Mouse (Mus musculus): Measurements from ENCODE around the gene Pth2r.

The Pth2r gene

DNA sequence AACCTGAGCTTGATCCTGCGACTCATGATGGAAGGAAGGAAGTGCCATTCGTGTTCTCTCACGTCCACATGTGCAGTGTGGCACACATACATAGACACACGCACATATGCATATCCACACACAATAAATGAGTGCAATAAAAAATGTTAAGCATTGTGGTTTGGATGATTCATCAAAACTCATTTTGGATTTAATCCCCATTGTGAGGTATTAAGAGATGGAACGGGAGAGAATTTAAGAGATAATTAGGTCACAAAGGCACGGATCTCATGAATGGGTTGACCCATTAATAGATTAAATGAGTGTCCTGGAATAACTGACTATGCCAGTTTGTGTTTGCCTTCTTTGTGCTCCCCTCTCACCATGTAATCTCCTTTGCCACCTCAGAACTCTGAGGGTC lies at the start of gene Pth2r:
Gene Pth2r, plus strand, starts transcription at position 301 of the 400 bp plus-strand sequence.
- no peak for DNase-seq (ENCODE audit: low spot score)

DNA sequence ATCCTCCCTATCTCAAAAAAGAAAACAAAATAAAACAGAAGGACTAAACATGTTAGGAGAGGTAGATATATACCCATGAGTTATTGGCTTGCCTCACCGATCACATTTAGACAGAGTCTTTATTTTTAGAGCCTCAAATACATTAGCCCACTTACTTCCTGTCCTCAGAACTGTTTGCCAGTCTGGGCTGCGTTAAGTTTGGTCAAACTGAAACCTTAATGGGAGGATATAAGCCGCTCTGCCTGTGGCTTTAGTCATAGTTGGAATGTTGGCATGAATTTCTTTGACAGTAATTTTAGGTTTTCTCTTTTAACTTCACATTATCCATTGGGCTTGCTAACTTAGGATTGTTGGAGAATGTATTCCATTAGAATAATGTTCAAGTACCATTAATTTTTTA lies 44.1 kb upstream of the Pth2r start:
- no peak for DNase-seq (ENCODE audit: low spot score)

DNA sequence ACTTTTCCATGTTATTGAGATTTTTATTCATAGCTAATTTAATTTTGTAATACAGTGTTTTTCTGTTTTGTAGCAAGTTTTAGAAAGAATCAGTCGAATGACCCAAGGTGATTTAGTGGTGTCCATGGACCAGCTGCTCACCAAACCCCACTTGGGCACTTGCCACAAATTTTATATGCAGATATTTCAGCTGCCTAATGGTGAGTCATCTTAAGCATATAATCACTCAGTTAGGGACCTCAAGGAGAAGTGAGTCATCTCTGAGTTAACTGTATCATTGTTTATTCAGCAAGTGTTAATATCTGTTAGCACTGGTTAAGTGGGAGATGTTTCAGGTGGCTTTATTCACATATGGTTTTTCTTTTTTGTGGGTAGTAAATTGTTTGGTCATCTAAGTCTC lies 36.2 kb upstream of the Pth2r start:
- DNase-seq (ENCODE audit: low spot score), result peak; percentile 41

DNA sequence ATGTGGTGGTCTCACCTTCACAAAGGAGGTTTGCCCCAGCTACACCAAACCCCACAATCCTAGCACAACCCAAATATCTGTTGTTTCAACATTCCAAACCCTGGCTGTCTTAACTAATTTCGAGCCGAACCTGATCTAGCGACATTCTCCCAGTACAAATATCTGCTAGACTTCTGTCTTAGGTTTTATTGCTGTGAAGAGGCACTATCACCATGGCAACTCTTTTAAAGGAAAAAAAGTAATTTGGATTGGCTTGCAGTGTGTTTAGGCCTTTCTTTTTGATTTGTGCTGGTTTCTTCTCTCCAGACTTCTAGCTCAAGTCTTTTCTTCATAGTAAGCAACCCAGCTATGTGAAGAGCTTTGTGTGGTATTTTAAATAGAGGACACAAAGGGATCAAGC lies 1.4 kb upstream of the Pth2r start:
- DNase-seq (ENCODE audit: low spot score), result no peak

DNA sequence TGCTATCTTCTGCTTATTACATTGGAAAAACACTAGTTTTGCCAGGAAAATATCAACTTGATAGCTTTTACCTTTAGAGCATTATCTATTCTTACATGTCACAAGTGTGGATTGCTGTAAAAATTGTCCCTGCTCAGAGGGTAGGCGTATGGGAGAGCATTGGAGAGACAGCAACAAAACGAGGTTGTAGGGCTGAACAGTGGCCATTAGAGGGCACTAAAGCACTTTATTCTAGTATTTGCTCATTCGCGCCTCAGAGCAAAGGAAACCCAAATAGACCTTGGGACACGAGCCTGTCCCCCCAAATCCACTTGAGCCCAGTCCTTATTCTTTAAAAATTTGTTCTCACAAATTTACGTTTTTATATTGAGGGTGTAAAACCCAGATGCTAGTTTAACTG lies 910 bp downstream of the Pth2r start:
- peak; percentile 23 for DNase-seq (ENCODE audit: low spot score)

DNA sequence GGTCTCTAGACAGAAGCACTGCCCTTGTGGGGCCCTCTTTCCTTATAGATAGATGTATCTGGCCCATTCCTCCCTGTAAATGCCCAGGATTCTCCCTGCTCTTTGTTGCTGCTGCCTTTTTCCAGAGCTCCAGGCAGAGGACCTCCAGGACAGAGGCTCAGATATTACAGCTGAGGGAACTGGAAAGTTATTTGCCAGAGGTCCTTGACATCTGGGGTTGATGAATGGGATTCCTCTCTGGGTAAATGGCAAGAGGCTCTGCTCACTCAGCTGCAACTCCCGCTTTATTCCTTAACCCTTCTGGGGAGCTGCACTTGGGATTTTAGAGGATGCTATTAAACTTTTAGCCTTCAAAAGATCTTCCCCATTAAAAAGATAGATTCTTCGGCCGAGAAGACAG lies 26.6 kb downstream of the Pth2r start:
- DNase-seq (ENCODE audit: low spot score), result no peak

DNA sequence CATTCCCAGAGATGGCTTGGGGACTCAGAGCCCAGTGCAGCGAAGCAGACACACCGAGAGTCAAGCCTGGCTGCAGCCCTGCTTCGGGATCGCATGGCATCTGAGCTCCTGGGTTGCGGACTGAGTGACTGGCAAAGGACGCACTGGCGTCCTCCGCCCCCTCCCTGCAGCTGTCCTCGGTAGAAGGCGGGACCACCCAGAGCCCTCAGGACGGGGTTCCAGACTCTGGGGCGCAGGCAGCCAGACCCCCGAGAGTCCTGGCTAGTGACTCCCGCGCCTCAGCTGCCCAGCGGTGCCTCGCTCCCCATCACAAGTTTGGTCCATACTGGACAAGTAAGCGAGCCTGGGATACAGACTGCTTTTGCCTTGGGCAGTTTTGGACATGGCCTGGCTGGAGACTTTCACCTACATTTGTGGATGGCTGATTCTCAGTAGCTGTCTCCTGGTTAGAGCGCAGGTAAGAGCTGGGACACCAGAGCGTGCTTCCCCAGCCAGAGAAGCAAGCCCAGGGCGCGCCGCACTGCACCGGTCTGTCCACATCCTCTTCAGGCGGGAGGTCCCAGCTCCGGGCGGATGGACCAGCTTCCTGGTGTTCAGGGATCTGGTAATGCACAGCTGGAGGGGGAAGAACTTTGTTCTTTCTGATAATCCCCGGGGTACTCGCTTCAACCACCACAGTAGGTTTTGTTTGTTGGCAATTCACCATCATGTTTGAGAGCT lies 29.5 kb downstream of the Pth2r start:
- DNase-seq (ENCODE audit: low spot score), result no peak

DNA sequence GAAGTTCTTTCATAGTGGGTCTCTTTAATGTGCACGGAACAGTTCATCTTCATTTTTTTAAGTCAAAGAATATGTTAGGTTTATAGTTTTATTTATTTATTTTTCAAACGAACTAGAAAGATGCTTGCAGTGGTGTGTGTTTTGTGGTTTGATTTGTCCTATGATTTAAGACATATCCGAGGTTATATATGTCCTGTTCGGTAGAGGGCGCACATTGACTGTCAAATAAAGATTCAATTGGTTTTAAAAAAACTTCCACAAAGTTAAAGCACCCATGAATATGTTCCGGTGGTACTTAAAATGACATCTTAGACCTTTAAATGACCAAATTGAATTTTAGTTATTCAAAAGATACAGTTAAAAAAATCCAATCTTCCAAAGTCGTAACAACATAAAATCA lies 30.3 kb downstream of the Pth2r start:
- peak; percentile 17 for DNase-seq (ENCODE audit: low spot score)

DNA sequence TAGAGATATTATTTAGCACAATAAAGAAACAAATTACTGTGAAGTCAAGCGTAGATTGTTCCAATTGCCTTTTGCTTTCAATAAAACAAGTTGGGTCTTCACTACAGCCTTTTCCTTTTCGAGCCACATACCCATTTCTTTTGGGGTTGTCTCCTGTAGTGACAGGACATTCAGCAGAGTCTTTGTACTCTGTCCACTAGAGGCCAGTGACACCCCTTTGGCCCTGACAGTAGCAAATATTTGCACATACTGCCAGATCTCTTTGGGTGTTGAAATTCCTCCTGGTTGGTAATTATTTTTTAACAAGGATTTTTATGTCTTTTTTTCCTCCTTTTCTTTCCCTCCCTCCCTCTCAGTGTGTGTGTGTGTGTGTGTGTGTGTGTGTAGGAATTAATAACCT lies 31.0 kb downstream of the Pth2r start:
- no peak for DNase-seq (ENCODE audit: low spot score)

DNA sequence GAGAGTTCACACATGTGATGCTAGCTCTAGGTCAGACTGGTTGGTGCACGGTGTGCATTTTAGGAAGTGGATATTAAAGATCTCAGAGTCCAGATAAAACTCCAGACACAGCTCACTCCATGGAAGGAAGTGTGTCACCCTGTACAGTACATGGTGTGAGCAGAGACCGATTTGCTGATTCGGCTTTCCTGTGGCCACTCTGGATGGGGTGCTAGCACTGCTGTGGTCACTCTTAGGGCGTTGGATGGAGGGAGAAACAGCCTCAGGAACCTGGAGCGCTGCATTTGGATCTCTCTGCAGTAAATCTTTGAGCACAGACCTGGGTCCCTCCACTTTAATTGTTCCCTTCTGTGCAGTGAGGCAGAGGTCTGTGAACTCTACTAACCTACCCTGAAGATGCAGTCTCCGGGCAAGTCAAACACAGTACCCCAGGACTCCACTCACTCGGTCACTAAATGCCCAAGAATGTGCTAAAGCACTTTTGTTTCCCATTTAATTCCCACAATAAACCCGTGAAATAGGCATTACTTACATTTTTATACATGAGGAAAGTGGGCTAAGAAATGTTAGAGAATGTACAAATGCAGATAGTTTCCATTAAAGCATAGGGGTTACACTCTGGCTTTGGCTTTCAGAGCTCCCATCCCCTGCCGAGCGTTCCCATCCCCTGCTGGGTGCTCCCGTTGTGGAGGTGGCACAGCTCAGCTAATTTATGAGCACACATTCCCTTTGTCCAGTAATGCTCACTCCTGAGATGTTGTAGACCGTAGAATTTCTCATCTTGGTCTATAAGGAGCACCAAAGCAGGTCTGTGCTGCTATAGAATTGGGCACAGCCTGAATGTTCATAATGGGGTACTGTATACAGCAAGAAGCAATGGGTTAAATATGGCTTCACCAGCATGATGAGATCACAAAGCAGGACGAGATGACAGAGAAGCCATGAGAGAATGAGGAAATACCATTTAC lies 32.5 kb downstream of the Pth2r start:
- no peak for DNase-seq (ENCODE audit: low spot score)

DNA sequence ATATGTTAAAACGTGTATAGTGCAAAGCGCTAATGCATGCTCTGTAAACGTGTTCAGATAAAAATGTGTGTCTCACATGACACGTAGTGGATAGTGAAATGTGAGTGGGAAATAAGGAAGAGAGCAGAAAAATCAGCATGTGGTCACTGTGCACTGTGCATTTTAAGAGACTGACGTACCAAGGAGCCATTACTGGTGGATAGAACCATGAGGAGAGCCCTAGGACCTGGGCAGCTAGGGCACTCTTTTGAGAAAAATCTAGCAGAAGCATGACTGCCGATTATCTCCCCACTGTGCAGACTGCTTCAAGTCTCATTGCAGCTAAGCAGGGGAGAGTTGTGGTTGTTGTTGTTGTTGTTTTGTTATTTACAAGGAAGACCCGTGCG lies 33.2 kb downstream of the Pth2r start:
- no peak for DNase-seq (ENCODE audit: low spot score)

DNA sequence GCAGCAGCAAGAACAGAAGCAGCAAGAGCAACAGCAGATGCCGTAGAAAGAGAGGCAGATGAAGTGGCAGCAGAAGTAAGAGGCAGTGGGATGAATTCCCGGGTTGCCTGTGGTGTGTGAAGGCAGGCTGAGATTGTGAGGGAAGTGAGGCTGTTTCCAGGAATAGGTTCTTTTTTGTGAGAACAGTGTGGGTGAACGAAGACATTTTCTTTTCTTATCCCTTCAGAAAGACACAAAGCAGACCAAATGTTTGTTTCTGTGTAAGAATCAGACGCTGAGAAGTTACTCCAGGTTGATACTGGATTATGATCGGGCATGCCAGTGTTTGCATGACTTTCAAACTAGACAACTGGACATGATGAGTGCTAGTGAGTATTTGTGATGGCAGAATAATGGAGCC lies 52.2 kb downstream of the Pth2r start:
- DNase-seq (ENCODE audit: low spot score), result no peak

DNA sequence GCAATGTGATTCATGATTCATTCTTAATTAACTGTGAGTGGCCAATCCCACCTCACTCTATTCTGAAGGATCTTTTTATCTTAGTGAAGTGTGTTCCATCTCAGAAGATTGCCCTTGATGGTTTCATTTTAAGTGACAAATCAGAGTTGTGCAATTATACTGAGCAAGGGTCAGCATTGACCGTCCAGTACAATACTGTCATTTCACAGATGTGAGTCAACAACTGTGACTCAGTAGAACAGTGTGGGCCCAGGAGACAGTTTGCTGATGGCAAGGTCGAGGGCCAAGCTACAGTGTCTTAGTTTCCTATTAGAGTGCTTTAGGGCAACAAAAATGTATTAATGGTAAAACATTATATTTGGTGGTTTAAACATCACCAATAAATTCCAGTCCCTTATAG lies 55.9 kb downstream of the Pth2r start:
- no peak for DNase-seq (ENCODE audit: low spot score)

DNA sequence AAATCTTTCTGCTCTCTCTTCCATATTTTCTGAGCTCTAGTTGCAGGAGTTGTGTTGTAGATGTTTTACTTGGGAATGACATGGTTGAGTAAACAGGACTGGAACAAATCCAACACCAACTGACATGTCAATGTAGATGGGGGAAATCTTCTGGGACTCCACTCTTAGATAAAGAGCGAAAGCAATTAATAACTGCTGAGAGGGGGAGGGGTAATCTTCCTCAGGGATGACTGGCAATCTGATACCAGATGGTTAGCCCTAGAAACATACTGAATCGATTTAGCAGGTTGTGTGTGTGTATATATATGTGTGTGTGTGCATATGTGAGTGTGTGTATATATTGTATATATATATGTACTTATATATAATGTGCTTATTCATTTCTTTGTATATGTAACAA lies 58.4 kb downstream of the Pth2r start:
- DNase-seq (ENCODE audit: low spot score), result no peak

DNA sequence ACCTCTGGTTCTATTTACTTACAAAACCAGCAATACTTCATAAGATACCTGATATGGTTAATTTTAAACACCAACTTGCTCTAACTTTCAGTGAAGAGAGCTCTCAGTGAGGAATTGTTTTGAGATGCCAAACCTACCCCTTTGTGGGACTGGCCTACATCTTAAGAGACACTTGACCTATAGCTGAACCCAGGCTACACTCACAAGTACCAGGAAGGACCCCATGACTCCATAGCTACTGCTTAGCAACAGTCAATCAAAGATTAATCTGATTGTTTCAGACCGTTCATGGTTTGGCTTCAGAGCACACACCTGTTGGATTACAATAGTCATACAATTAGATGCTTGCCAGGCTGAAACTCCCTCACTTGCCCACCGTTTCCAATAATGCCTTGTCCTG lies 71.1 kb downstream of the Pth2r start:
- no peak for DNase-seq (ENCODE audit: low spot score)

DNA sequence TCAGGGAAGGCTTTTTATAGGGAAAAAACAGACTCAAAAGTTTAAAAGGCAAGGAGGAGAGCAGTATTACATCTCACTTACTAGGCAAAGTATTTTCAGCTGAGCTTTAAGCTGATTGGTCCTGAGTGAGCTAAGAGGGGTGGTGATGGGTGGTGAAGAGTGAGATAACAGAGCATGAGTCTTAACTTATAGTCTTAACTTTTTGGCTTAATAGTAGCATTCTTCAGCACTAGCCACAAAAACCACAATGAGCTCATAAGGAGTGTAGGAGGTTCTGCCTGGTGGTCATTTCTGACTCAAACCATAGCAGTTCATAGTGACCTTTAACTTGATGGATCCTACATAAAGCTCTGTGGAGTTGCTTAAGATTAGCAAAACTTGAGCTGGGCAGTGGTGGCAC lies 72.3 kb downstream of the Pth2r start:
- no peak for DNase-seq (ENCODE audit: low spot score)

DNA sequence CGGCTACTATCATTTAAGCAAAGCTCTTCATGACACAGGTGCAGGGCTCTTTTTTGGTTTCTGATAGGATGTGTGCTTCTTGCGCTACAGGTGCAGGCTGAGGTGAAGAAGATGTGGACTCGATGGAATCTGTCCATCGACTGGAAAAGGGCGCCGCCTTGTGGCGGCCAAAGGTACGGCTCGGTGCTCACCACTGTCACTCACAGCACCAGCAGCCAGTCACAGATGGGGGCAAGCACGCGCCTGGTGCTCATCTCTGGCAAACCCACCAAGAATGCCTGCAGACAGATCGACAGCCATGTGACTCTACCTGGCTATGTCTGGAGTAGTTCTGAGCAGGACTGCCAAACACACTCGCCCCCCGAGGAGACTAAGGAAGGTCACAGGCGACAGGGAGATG lies 106.5 kb downstream of the Pth2r start:
- no peak for DNase-seq (ENCODE audit: low spot score)

DNA sequence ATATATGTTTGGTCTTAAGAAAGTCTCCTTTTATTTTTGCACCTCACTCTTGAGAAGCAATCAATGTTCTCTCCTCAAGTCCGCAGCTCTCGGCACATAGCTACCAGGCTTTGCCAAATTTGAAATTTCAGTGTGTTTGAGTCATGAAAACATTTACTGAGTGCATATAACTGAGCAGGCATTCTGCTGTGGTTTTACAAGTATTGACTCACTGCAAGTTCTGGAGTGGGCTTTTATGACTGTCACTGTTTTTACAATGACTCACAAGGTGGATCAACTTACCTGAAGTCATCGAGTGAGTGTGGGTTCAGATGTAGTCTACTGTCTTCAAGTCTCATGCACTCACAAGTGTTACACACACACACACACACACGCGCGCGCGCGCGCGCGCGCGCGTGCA lies 107.8 kb downstream of the Pth2r start:
- DNase-seq (ENCODE audit: low spot score), result no peak

DNA sequence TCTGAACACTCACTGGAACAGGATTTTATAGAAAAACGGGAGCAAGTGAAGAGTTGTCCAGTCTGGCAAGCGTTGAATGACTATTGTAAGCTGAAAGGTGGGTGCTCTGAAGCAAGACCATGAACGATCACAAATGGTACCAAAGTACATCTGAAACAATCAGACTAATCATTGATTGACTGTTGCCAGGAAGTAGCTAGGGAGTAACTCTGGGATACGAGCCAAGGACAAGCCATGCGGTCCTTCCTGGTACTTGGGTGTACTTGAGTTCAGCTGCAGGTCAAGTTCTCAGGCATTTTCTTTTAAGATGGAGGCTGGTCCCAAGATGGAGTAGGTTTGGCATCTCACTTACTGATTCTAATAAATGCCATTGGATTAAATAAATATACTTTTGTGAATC lies 125.6 kb downstream of the Pth2r start:
- DNase-seq (ENCODE audit: low spot score), result no peak

DNA sequence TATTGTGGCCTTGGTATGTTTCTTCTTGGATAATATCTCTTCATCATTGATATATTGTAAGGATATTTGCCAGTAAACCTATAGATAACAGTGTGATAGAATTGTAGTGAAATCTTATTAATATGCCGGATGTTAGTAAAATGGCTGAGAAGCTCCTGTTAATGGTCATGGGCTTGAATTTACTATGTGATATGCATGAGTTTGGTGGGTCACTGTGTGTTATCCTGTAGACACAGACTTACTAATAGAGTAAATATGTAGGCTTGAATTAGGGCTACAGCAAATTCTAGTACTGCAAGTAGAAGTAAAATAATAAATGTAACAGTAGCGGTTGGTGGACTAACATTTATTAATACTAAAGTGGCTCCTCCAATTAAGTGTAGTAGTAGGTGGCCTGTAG lies 139.1 kb downstream of the Pth2r start:
- DNase-seq (ENCODE audit: low spot score), result no peak

DNA sequence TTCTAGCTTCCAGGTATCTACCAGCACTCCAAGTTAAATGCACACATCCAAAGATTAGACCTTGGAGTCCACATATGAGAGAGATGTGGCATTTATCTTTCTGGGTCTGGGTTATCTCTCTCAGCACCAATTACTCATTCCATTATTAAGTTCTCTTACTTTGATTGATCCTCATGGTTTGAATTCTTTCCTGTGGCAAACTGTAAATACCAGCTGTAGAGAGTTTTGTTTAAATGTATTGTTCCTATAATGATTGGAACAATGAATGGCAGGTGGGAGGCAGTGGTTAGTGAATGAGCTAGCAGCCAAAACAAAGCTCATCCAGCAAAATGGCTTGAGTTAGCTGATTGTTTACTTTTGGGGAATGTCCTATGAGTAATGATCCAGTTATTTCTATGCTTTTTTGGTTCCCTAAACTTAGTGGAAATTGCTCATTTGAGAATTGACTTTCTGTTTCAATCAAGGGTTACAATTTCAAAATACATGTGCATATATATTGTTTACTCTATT lies 140.7 kb downstream of the Pth2r start:
- no peak for DNase-seq (ENCODE audit: low spot score)
